Mouse (Mus musculus): Measurements from ENCODE around the gene Cib1.

Gene Cib1

DNA sequence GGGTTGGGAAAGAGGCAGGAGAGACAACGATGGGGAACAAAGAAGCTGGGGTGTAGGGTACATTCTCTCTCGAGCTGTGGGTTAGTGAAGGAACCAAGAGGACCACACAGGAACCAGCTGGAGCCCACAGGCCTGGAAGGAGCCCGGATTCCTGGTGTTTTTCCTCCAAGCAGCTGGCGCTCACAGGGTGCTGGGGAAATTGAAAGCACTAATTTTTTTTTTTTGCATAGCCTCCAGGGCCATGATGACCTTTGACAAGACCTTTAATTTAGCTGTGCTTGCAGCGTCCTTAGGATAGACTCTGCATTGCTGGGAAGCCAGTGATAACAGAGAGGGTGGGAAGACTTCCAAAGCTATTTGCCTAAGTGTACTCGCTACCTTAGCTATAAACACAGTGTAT lies 47.6 kb downstream of the Cib1 start:
- DNase-seq (ENCODE audit: low spot score in 2 of 2), result no peak

DNA sequence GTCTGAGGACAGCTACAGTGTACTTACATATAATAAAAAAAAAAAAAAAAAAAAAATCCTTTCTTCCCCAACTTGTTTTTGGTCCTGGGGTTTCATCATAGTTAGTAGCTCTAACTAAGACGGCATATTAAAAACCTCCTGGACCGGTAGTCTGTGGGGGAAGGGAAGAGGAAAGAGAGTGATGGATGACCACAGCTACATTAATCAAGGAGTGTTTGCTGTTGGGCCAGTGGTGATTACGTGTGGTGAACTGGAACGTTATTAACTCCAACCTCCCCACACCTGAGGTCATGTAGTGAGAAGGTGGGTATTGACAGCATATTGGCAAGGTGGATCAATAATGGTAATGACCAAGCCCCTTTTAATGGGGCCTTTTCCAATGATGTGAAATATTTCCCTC lies 48.1 kb downstream of the Cib1 start:
- no peak for DNase-seq (ENCODE audit: low spot score in 2 of 2)

DNA sequence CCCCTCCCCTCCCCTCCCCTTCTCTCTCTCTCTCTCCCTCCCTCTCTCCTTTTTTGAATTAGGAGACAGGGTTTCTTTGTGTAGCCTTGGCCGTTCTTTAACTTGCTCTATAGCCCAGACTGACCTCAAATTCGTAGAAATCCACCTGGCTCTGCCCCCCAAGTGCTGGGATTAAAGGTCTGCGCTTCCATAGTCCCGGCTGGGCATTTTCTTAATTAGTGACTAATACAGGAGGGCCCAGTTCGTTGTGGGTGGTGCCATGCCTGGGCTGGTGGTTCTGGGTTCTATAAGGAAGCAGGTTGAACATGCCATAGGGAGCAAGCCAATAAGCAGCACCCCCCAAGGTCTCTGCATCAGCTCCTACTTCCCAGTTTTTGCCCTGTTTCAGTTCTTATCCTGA lies 48.6 kb downstream of the Cib1 start:
- no peak for DNase-seq (ENCODE audit: low spot score in 2 of 2)

DNA sequence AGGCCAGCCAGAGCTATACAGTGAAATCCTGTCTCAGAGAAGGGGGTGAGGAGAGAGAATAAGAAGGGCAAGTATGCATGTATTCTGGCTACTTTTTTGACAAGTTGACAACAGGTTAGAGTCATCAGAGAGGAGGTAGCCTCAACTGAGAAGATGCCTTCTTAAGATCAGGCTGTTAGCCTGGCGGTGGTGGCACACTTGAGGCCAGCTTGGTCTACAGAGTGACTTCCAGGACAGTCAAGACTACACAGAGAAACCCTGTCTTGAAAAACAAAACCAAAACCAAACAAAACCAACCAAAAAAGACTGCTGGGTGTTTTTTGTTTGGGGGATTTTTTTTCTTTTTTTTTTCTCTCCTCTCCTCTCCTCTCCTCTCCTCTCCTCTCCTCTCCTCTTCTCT lies 49.1 kb downstream of the Cib1 start:
- no peak for DNase-seq (ENCODE audit: low spot score in 2 of 2)

DNA sequence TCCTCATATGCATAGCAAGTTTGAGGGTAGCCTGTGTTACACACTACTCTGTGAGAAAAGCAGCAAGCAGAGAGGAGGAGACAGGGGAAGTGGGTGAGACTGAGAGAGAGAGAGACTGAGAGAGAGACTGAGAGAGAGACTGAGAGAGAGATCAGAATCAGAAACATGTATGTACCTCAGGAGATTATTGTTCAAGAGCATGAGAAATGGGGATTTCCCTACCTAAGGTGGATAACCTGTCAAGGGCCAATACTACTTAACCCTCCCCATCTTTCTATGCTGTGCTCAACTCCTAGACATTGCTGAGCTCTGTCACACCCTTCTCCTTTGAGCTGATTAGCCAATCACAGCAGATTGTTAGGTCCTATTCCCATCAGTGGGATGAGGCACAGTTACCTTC lies 50.5 kb downstream of the Cib1 start:
- no peak for DNase-seq (ENCODE audit: low spot score in 2 of 2)

DNA sequence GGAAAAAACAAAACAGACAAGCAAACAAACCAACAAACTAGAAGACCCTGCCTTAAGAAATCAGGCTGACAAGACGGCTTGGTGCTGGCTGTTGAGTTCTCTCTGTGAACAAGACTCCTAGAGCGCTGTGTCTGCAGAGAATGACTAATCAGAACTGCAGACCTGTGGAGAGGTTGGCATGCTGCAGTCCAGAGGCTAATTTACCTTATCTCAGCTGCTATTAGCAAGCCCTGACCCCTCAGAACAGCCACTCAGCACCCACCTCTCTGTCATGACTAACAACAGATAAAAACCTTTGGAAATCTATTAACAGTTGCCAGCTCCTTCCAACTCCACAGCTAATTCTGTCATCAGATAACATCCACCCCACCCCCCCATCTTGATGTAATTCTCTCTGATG lies 51.5 kb downstream of the Cib1 start:
- DNase-seq (ENCODE audit: low spot score in 2 of 2), result no peak

DNA sequence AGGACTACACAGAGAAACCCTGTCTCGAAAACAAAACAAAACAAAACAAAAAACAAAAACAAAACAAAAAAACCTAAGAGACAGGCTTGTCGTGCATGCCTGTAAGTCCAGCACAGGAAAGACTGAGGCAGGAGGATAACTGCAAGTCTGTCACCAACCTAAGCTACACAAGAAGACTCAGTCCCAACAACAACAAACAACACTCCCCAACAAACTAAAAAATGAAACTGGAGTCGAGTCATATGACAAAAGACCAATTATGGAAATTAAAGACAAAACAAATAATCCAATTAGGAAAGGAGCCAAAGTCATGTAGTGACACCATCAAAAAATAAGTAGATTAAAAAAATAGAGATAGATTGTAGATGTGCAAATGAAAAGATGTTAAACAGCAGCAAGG lies 52.4 kb downstream of the Cib1 start:
- no peak for DNase-seq (ENCODE audit: low spot score in 2 of 2)

DNA sequence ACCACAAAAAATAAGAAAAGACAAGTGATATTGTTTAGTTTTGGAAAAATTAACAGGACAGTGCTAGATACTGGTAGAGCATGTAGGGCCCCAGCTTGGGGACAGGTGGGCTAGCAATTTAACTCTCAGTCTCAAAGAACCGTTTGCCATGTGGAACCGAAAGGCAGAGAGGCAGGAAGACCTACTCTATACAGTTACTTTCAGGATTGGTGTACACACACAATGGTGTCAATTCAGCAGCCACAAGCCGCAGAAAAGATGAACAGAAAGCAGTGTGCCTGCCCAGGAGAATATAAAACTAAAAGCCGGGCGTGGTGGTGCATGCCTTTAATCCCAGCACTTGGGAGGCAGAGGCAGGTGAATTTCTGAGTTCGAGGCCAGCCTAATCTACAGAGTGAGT lies 52.8 kb downstream of the Cib1 start:
- DNase-seq (ENCODE audit: low spot score in 2 of 2), result no peak

DNA sequence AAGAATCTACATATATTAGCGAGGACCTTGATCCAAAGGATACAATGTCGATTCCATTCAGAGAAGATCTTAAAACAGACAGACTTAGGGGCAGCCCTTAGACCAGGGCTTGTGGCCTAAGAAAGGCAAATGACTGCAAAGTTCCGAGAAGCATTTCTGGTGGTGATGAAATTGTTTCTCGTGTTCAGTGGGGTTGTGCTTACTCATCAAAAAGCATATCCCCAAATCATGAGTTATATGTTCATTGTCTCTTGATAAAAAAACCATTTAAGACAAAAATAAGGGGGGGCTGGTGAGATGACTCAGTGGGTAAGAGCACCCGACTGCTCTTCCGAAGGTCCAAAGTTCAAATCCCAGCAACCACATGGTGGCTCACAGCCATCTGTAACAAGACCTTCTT lies 53.3 kb downstream of the Cib1 start:
- no peak for DNase-seq (ENCODE audit: low spot score in 2 of 2)

DNA sequence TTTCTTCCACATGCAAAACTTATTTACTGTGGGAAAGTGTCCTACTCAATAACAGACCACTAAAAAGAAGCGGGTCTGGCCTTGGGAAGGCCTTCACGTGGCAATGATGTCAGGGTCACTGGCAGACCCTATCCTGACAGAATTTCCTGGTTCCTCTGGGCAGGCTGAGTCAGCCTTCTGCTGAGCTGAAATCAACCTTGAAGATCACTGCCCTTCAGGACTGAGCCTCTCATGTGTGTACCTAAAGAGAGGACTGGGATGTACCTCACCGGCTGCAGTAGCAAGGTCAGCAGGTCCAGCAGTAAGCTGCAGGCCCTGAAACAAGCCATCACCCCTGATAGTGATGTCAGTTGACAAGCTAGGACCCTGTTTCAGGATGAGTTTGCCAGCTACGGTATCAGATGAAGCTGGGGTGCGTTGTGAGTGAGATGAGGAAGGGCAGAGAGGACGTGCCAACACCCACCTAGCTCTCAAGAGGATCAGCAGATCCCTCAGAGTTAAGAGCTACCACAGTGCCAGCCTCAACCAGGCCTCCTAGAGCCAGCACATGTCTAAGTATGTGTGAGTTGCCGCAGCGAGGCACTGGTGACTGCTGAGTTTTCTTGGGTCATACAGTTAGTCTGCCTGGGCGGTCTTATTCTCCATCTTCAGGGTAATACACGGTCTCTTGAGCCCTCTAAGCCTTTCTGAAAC lies 54.4 kb downstream of the Cib1 start:
- DNase-seq (ENCODE audit: low spot score in 2 of 2), result no peak

DNA sequence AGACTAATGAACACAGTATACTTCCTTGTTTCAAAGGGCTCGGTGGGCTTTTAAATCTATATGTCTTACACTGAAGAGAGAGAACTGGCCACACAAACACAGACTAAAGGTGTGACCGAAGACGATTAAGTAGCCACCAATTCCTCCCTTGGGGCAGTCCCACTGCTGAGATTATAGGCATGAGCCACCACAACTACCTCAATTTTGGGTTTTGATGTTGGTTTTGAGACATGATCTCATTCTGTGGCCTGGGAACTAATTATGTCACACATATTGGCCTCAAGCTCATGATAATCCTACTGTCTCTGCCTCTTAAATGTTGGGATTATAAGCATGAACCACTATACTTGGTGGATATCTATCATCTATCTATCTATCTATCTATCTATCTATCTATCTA lies 55.2 kb downstream of the Cib1 start:
- DNase-seq (ENCODE audit: low spot score in 2 of 2), result no peak
